Mouse (Mus musculus): ENCODE results near the gene Ncoa7.
"Not testable (repeated sequence)": the region's sequence is repeated elsewhere in the genome, so short reads cannot be mapped to it uniquely, and the experiment has no call there.

Ncoa7 gene

GRCm38 (mm10) chr10:30683449-30683848 lies 119.7 kb downstream of the Ncoa7 start:
- in situ Hi-C loops (cut with MboI, MseI), result no loop called here

DNA sequence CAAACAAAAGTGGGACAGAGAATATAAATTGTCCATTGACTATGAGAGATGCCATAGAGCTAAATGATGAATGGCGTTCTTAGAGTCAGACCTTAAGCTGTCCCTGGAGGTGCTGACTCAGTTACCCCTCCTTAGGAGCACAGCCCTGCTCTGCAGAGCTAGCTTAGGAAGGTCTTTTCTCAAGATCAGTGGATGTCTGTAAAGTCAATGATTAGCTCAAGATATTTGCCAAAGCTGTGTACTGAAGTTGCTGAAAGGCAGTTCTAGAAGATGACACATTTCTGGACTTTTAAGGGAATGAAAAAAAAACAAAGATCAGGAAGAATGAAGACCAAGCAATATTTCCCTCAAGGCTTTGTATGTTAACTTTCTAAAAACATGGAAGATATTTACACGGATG lies 123.4 kb downstream of the Ncoa7 start:
- in situ Hi-C loops (cut with MboI, MseI), result no loop called here

DNA sequence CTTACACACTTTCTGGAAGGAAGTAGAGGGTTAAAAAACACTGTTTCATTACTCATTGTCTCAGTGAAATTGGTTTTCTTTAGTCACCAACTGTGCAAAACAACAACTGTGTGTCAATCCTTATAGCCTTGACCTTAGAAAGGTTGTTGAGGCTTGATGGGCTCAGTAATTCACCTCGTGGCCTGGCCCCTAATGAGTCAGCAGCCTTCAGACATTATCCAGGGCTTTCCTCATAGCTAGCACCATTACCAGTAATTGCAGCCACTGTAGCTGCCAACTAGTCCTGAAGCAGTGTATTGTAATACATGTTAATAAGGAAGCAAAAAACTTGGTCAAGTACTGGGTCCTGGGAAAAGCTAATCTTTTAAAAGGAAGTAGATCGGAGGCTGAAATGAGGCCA lies 125.1 kb downstream of the Ncoa7 start:
- in situ Hi-C loops (cut with MboI, MseI), result no loop called here

DNA sequence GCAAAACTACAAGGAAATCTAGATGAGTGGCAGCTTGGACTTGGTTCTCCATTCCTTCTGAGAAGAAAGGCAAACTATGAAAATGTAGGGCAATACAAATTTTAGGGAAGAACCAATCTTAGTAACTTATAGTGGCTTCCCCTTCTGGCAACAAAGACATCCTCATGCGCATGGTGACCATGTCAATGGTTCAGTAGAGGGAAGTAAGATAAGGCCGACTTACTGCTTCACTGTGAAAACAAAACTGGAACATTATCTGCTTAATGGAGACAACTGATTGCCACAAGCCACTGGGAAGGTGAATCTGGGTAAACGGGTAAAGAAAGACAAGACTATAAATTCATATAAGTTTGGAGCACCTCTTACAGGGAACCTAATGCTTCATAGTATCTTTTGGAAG lies 128.3 kb downstream of the Ncoa7 start:
- in situ Hi-C loops (cut with MboI, MseI), result no loop called here

GRCm38 (mm10) chr10:30666580-30666979 lies 136.5 kb downstream of the Ncoa7 start:
- in situ Hi-C loops (cut with MboI, MseI), result no loop called here

GRCm38 (mm10) chr10:30660564-30661328 lies 142.4 kb downstream of the Ncoa7 start:
- in situ Hi-C loops (cut with MboI, MseI), result loop anchor here in 1 of 2 experiments (5.0 kb wide), 1 partner anchor 57 kb away; no protein-coding TSS in a partner anchor

- in situ Hi-C loops (cut with MboI, MseI), result no loop called here
Observed at GRCm38 (mm10) chr10:30655655-30656054, 147.5 kb downstream of the Ncoa7 start.

DNA sequence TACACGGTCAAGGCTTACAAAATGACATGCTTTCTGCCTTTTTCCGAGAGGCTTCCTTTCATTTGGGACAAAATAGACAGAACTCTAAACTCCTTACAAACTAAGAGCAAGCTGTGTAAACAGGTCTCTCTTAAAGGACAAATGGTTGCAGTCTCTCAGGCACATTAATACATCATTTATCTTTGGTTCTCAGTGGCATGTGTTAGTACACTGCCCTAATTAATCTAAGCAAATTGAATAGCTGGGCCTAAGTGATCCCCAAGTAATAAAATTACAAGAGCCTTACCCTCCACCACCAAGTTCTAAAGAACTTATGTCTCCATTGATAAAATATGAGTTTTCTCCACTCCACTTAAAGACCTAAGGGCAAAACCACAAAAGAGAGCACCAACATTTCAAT lies 155.4 kb downstream of the Ncoa7 start:
- in situ Hi-C loops (cut with MboI, MseI), result no loop called here

GRCm38 (mm10) chr10:30638216-30638615 lies 164.9 kb downstream of the Ncoa7 start:
- in situ Hi-C loops (cut with MboI, MseI), result no loop called here

- in situ Hi-C loops (cut with MboI, MseI), result not testable (repeated sequence)
Observed at GRCm38 (mm10) chr10:30636474-30637154, 166.5 kb downstream of the Ncoa7 start.

- in situ Hi-C loops (cut with MboI, MseI), result loop anchor here in 1 of 2 experiments (5.0 kb wide), 1 partner anchor 85 kb away; no protein-coding TSS in a partner anchor
Observed at GRCm38 (mm10) chr10:30632718-30633117, 170.4 kb downstream of the Ncoa7 start.

GRCm38 (mm10) chr10:30629977-30630376 lies 173.1 kb downstream of the Ncoa7 start:
- in situ Hi-C loops (cut with MboI, MseI), result loop anchor here in 1 of 2 experiments (5.0 kb wide), 1 partner anchor 87 kb away; no protein-coding TSS in a partner anchor

GRCm38 (mm10) chr10:30629513-30629912 lies 173.6 kb downstream of the Ncoa7 start, which contains the start of gene Hint3:
TSS of gene Hint3 (minus strand) at chr10:30629632.
- in situ Hi-C loops (cut with MboI, MseI), result no loop called here

GRCm38 (mm10) chr10:30628444-30628843 lies 174.7 kb downstream of the Ncoa7 start:
- in situ Hi-C loops (cut with MboI, MseI), result not testable (repeated sequence)

DNA sequence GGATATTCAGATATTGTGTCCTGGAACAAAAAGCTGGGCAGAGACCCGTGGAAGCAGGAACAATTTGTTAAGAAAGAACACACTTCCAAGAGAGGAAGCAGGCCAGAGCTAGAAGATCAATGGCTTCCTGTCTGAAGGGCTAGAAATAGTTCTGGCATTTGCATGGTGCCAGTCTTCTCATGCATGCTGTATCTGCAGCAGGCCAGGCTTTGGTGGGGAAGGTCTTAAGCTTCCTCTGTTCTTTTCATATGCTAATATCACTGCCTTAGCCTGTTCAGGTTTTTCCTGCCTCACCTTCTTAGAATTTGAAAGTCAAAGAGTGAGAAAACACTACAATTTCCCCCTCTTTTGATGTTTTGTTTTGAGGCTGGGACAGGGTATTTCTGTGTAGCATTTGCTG lies 175.6 kb downstream of the Ncoa7 start:
- in situ Hi-C loops (cut with MboI, MseI), result no loop called here

GRCm38 (mm10) chr10:30624161-30625019 lies 178.7 kb downstream of the Ncoa7 start:
- in situ Hi-C loops (cut with MboI, MseI), result loop anchor here (5.0 to 25.0 kb wide), 4 partner anchors 93 to 1262 kb away; partner anchors contain the start of genes Hddc2 (in 1 of the 2), Ncoa7 (in 1 of the 2) and Rnf146 (in 1 of the 2)

GRCm38 (mm10) chr10:30622928-30623327 lies 180.2 kb downstream of the Ncoa7 start:
- in situ Hi-C loops (cut with MboI, MseI), result loop anchor here (5.0 to 25.0 kb wide), 4 partner anchors 94 to 1261 kb away; partner anchors contain the start of genes Hddc2 (in 1 of the 2), Ncoa7 (in 1 of the 2) and Rnf146 (in 1 of the 2)

GRCm38 (mm10) chr10:30618918-30619210 lies 184.3 kb downstream of the Ncoa7 start:
- in situ Hi-C loops (cut with MboI, MseI), result loop anchor here (5.0 to 25.0 kb wide), 4 partner anchors 188 to 1257 kb away; partner anchors contain the start of genes Hddc2 (in 2 of the 2) and Rnf146 (in 1 of the 2)

DNA sequence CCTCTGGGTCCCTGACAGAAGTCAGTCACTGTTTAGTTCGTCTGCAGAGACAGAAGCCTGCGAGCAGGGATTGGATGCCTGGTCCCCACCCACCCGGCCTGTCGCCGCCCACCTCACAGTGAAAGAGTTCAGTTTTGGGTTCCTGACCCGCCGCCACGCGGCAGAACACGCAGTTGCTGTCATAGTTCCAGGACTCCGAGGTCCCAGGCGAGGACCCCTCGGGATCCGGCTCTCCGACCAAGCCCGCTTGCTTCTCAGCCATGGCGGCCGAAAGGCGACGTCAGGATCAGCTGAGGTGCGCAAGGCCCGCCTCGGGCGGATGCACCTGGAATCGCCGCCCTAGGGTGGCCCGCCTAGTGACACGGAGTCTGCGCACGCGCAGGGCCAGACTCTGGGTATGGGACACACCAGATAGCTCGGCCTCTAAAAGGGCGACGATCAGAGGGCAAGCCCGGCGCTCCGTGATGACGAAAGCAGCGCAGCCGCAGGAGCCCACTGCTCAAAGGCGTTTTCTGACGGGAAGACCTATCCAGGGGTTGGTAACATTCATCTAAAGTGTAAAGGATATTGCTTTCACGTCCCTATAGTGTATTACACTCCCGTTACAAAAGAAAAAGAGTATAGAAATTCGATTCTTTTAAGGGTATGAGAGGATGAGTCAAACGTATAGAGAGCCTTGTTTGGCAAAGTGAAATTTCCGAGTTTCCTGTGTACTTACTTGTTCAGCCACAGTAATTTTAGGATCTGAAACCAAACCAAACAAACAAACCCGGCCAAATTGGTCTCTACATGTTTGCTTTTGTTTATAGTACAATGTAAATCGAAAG lies 184.8 kb downstream of the Ncoa7 start:
- in situ Hi-C loops (cut with MboI, MseI), result loop anchor here (5.0 to 25.0 kb wide), 4 partner anchors 189 to 1256 kb away; partner anchors contain the start of genes Hddc2 (in 2 of the 2) and Rnf146 (in 1 of the 2)

DNA sequence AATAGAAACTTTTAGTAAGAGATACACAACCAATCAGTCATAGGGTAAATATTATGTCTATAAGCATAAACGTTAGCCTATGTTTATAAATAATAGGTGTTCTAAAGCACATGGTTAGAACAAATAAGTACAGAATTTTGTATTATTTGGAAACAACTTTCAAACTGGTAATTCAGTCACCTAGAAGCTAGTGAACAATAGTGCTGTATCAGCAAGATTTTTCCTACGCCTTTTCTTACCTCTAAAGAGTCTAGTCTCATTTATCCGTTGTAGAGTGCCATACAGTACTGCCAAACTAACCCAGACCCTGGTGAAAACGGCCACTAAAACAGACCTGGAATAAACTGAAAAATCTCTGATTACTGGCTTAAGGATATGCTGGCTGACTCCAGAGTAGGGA lies 190.1 kb downstream of the Ncoa7 start:
- in situ Hi-C loops (cut with MboI, MseI), result loop anchor here (10.0 to 25.0 kb wide), 3 partner anchors 699 to 1251 kb away; partner anchors contain the start of genes Hddc2 (in 2 of the 2) and Rnf146 (in 1 of the 2)

Data from T-helper 17 cell (primary cell).